Mouse (Mus musculus) right cerebral cortex, adult 18-20 months (tissue): Measurements from ENCODE around the gene Spaca7.
"Not testable (repeated sequence)": the region's sequence is repeated elsewhere in the genome, so short reads cannot be mapped to it uniquely, and the experiment has no call there.

Experiments used
- DNase-seq: peaks from one replicate; pipeline ENCODE4 v3.0.0; 2022; ENCODE audit warnings: mixed read lengths

The Spaca7 gene

GRCm38 (mm10) chr8:12613201-12613600 lies 40.4 kb downstream of the Spaca7 start:
- DNase-seq: no peak

GRCm38 (mm10) chr8:12617369-12617768 lies 44.5 kb downstream of the Spaca7 start:
- DNase-seq: not testable (repeated sequence)

GRCm38 (mm10) chr8:12621550-12622222 lies 48.9 kb downstream of the Spaca7 start:
- peak; percentile 73 for DNase-seq

GRCm38 (mm10) chr8:12625890-12626289 lies 53.1 kb downstream of the Spaca7 start:
- DNase-seq: no peak

- peak; percentile 28 for DNase-seq
These were observed 56.2 kb downstream of the Spaca7 start for GRCm38 (mm10) chr8:12629079-12629478.

GRCm38 (mm10) chr8:12635366-12635765 lies 62.5 kb downstream of the Spaca7 start:
- no peak for DNase-seq

GRCm38 (mm10) chr8:12638446-12638845 lies 65.6 kb downstream of the Spaca7 start:
- DNase-seq: peak; percentile 52

GRCm38 (mm10) chr8:12641527-12641926 lies 68.7 kb downstream of the Spaca7 start:
- no peak for DNase-seq

GRCm38 (mm10) chr8:12644341-12644740 lies 71.5 kb downstream of the Spaca7 start:
- DNase-seq: no peak

- no peak for DNase-seq
These were observed 72.1 kb downstream of the Spaca7 start for GRCm38 (mm10) chr8:12644894-12645293.

GRCm38 (mm10) chr8:12646536-12646935 lies 73.7 kb downstream of the Spaca7 start:
- DNase-seq: no peak

- DNase-seq: no peak
These were observed 76.1 kb downstream of the Spaca7 start for GRCm38 (mm10) chr8:12648951-12649350.
